ENCODE assay signal across 9 mouse cellular contexts in the genomic region with DNA sequence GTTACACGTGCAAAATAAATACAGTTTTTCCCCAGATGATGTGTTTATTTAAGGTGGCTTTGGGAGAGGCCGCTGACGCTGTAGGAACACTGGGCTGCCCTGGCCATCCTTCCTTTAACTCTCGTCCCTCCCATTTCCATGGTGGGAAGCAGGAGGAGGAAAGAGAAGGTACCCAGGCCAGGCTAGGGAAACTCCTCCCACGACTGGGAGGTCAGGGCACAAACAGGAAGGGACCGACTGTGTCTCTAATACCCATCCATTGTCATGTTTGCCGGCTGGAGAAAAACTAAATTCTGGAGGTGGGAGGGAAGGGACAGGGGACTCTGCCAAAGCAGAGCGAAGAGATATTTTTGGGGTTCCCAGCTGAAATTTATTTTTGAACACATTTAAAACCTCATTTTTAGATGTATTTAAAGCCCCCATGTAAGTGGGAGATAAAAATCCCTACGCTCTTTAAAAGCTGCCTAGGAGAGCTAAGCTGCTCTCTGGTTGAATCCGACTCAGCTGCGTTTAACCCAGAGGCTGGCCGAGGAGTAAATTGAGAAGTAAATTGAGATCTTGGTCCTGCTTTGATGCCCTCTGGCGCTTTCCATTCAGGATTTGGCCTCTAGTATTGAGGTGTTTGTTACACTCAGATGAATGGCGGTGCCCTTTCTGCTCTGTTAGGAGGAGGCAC.
DNase-seq lines count a peak whose midpoint lies in the region; ATAC-seq and TF ChIP-seq lines count a peak whose summit lies in the region.
"Had no signal": no experiment of that assay in that cellular context is flagged by ENCODE, and none has a peak within 500 bp of the region (broad histone marks: within the 10 kb centered on the region; RNA-seq: fewer than 3 reads in every experiment).

No protein-coding gene starts in this region.

- H3K9me3 ChIP-seq in heart, embryonic 16.5 days (replicated peaks; ENCODE audit: control insufficient read depth, low read length) = no peaks in the 10 kb centered on the region
- H3K9me3 ChIP-seq in liver, postnatal 0 days (ENCODE audit: low read length) = no peaks in the 10 kb centered on the region
- H3K9me3 ChIP-seq in intestine, embryonic 15.5 days = no peaks in the 10 kb centered on the region
- H3K9me3 ChIP-seq: liver, embryonic 13.5 days had no signal

- no peak for TF ChIP-seq POLR2A in heart, adult 2 months (IDR thresholded peaks at IDR 0.05; ENCODE audit: insufficient read depth, low read depth, low read length)

- intact Hi-C loops in heart, adult 2 months (cut with DNase I) = loop anchor here (2.0 to 10.0 kb wide), 3 partner anchors 24 to 70 kb away; no protein-coding TSS in a partner anchor

- H3K4me2 ChIP-seq in heart, embryonic 16.5 days (ENCODE audit: low read depth, low read length) = no peak overlapping the region
- H3K4me2 ChIP-seq in liver, postnatal 0 days (ENCODE audit: low read depth, low read length) = no peak overlapping the region
- H3K4me2 ChIP-seq in intestine, embryonic 15.5 days (replicated peaks) = no peak overlapping the region
- H3K4me2 ChIP-seq: liver, embryonic 13.5 days had no signal

- H3K9ac ChIP-seq in heart, adult 2 months (ENCODE audit: low read depth, low read length) = no peak overlapping the region
- no peak overlapping the region for H3K9ac ChIP-seq in heart, embryonic 16.5 days (ENCODE audit: low read length)
- no peak overlapping the region for H3K9ac ChIP-seq in liver, postnatal 0 days (replicated peaks)
- no peak overlapping the region for H3K9ac ChIP-seq in intestine, embryonic 15.5 days
- H3K9ac ChIP-seq: liver, embryonic 13.5 days had no signal

- 31% methylated on average over 14 of the region's 14 CpGs for WGBS in heart, adult 2 months
- WGBS in heart, embryonic 16.5 days = 41% methylated on average over 14 of the region's 14 CpGs
- 51% methylated on average over 14 of the region's 14 CpGs for WGBS in liver, postnatal 0 days (ENCODE audit: insufficient replicate concordance)
- 32% methylated on average over 14 of the region's 14 CpGs for WGBS in intestine, embryonic 15.5 days

- peak; percentile 4; the same call in 1 of the 2 replicates for ATAC-seq in heart, embryonic 16.5 days (replicated peaks; ENCODE audit: extremely low read depth, insufficient read depth, low FRiP score)
- ATAC-seq in liver, postnatal 0 days = no peak
- no peak for ATAC-seq in intestine, embryonic 15.5 days

- no peaks in the 10 kb centered on the region for H3K27me3 ChIP-seq in heart, adult 2 months (ENCODE audit: control insufficient read depth, insufficient read depth, low read length)
- H3K27me3 ChIP-seq in heart, embryonic 16.5 days (ENCODE audit: control insufficient read depth, insufficient read depth, low read length) = no peaks in the 10 kb centered on the region
- H3K27me3 ChIP-seq in liver, postnatal 0 days (ENCODE audit: insufficient read depth, low read length) = no peaks in the 10 kb centered on the region
- H3K27me3 ChIP-seq in intestine, embryonic 15.5 days (replicated peaks) = no peaks in the 10 kb centered on the region
- H3K27me3 ChIP-seq: liver, embryonic 13.5 days had no signal

- peaks cover 9% of the 10 kb centered on the region for H3K4me1 ChIP-seq in heart, adult 2 months (ENCODE audit: control insufficient read depth, insufficient read depth, low read length)
- H3K4me1 ChIP-seq in heart, embryonic 16.5 days (ENCODE audit: control insufficient read depth, insufficient read depth, low read length) = peaks cover 17% of the 10 kb centered on the region
- H3K4me1 ChIP-seq in liver, postnatal 0 days (ENCODE audit: insufficient read depth) = peaks cover 7% of the 10 kb centered on the region; the same call in 1 of the 2 replicates
- H3K4me1 ChIP-seq in intestine, embryonic 15.5 days (replicated peaks) = peaks cover 5% of the 10 kb centered on the region; the same call in 1 of the 2 replicates

- H3K36me3 ChIP-seq in heart, adult 2 months (ENCODE audit: control insufficient read depth, insufficient read depth, low read length) = peaks cover 9% of the 10 kb centered on the region
- no peaks in the 10 kb centered on the region for H3K36me3 ChIP-seq in heart, embryonic 16.5 days (ENCODE audit: control insufficient read depth, insufficient read depth)
- H3K36me3 ChIP-seq in liver, postnatal 0 days (replicated peaks; ENCODE audit: insufficient read depth, low read length) = peaks cover 4% of the 10 kb centered on the region
- no peaks in the 10 kb centered on the region for H3K36me3 ChIP-seq in intestine, embryonic 15.5 days
- H3K36me3 ChIP-seq: liver, embryonic 13.5 days had no signal

- peak overlapping the region; percentile 1; the same call in 1 of the 2 replicates for H3K4me3 ChIP-seq in heart, adult 2 months
- H3K4me3 ChIP-seq in heart, embryonic 16.5 days (ENCODE audit: low read length) = no peak overlapping the region
- no peak overlapping the region for H3K4me3 ChIP-seq in liver, postnatal 0 days (ENCODE audit: low read depth, low read length)
- H3K4me3 ChIP-seq in intestine, embryonic 15.5 days (replicated peaks) = no peak overlapping the region
- H3K4me3 ChIP-seq: liver, embryonic 13.5 days had no signal

- DNase-seq in heart, adult 2 months = peak in 1 of 2 experiments; percentile 36
- no peak for DNase-seq in heart, adult 8-10 months (ENCODE audit: low spot score)
- DNase-seq in WW6 (ENCODE audit: low read depth, low spot score) = peak; percentile 14
- peak; percentile 75 for DNase-seq in lung, postnatal 25 days (ENCODE audit: low spot score)
- DNase-seq in liver, postnatal 0 days = no peak
- no peak for DNase-seq in testis, postnatal 10 days (ENCODE audit: low spot score)
- DNase-seq: liver, embryonic 13.5 days had no signal

- TF ChIP-seq CTCF in heart, adult 2 months (IDR thresholded peaks at IDR 0.05) = no peak
- TF ChIP-seq CTCF in liver, postnatal 0 days (IDR thresholded peaks at IDR 0.05; ENCODE audit: low read depth) = no peak

- peaks cover 5% of the 10 kb centered on the region; the same call in 1 of the 2 replicates for H3K79me2 ChIP-seq in heart, adult 2 months (replicated peaks; ENCODE audit: control insufficient read depth, insufficient read depth, low read length)

- peak overlapping the region; percentile 75 for H3K27ac ChIP-seq in heart, adult 2 months
- H3K27ac ChIP-seq in heart, embryonic 16.5 days (ENCODE audit: low read length) = 0 out of 2 replicates have a peak overlapping the region, but pooled peaks have one; percentile 25
- H3K27ac ChIP-seq in liver, postnatal 0 days (ENCODE audit: low read depth) = no peak overlapping the region
- H3K27ac ChIP-seq in intestine, embryonic 15.5 days = no peak overlapping the region
- H3K27ac ChIP-seq: liver, embryonic 13.5 days had no signal

- no peak for TF ChIP-seq EP300 in heart, adult 2 months (IDR thresholded peaks at IDR 0.05; ENCODE audit: insufficient read depth, low read depth, low read length)
- TF ChIP-seq EP300 in liver, postnatal 0 days (IDR thresholded peaks at IDR 0.05; ENCODE audit: low read depth) = no peak

Comparison
In these comparisons a context has a peak if more than half of its experiments do, and no peak if none do; other contexts are left out.
1. DNase-seq: peak in WW6 (single experiment) and lung, postnatal 25 days (single experiment); none in heart, adult 8-10 months (single experiment), liver, postnatal 0 days (single experiment) and testis, postnatal 10 days (single experiment).
2. H3K27ac ChIP-seq: peak in heart, adult 2 months (single experiment) and heart, embryonic 16.5 days (single experiment); none in liver, postnatal 0 days (single experiment) and intestine, embryonic 15.5 days (single experiment).